Mouse (Mus musculus) embryo, embryonic 10 days (tissue): Measurements from ENCODE around the gene Fam83b.

Source experiments
- DNase-seq: peaks from one replicate; pipeline ENCODE4 v3.0.0-alpha.2; 2015; ENCODE audit warnings: low spot score

The Fam83b gene

DNA sequence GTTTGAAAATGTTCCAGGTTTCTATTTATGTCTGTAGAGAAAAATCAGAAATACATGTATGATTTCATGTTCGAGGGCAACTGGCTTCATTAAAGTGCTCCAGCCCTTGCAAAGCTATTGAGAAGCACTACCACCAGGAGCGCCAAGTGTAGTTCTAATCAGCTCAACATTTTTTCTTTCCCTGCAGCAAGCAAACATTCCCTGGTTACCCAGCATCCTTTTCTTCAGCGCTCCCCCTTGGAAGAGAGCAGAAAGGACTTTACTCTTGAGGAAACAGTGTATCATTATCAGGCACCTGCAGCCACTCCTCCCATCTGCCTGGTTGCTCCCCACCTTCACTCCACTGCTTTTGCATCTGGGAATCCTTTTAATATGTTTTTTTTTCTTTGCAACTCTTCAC lies 45.3 kb downstream of the Fam83b start:
- DNase-seq = no peak

DNA sequence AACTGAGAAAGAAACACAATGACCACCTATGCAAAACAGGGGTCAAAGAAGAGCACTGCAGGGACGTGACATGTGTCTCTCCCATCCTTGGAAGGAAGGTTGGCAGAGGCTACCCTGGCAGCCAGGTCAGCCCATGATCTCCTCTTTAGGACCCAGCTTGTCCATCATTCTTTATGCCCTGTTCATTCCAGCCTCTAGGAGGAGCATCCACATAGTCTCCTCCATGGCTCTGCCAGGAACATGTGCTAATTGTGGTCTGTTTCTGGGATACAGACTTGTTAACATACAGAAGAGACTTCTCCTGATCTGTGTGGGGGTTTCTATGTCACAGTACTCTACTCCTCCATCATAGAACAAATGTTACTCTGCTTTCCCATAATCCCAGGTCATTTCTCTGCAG lies 48.3 kb downstream of the Fam83b start:
- DNase-seq = no peak

DNA sequence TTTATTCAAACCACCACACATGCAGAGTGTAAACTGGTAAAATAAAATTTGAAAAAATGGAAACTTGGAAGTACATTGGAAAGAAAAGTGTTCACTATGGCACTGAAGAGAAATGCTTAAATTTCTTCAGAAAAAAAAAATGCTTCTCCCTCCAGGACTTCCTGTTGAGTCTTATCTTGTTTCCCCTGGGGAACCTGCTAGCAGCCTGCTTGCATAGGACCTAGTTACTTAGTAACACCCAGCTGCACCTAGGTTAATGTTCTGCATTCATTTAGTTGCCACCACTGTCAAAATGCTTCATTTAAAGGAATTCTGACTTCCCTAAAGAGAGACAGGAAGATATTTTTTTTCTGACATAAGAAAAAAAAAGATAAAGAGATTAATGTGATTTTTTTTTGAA lies 61.3 kb downstream of the Fam83b start:
- DNase-seq = no peak

GRCm38 (mm10) chr9:76489737-76490136 lies 77.2 kb downstream of the Fam83b start:
- no peak for DNase-seq

- no peak for DNase-seq
Observed at GRCm38 (mm10) chr9:76480088-76480487, 86.8 kb downstream of the Fam83b start.

DNA sequence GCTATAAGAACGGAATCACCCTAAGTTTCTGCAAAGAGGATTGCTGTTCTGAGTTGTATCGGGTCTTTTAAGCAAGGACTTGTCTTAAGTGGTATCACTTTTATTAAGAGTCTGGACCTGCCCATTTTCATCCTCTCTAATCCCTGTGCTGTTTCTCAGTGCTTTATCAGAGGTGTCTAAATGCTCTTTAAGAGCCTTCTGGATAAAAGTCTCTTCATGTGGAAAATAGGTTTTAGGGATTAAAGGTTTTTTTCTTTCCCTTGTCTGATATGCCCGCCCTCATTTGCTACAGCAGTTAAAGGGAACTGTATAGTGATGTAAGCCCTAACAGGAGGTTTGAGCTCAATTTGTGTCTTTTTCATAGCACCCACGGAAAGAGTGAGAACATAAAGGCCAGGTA lies 97.4 kb downstream of the Fam83b start:
- no peak for DNase-seq

- DNase-seq = no peak
Observed at GRCm38 (mm10) chr9:76461547-76461946, 105.4 kb downstream of the Fam83b start.

DNA sequence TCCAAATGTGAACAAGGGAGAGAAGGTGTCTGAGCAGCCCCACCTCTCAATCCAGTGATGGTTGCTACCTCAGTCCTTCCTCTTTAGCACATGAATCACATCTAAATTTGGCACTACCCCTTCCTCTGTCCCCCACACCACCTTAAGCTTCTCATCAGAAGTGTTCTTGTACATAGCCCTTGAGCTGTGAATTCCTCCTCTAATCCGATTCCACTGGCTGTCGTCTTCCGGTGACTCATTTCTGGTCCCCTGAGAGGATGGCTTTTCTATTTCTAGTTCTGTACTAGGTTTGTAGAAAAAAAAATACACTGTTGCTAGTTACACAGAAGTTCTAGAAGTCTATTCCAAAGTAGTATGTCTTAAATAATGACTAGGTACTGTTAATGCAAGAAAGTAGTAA lies 111.2 kb downstream of the Fam83b start:
- DNase-seq = no peak
